Mouse (Mus musculus): ENCODE measurements around the gene Fryl.
A peak's percentile ranks its signal among the peaks of the same experiment; 100 is the strongest.

Fryl gene

GRCm38 (mm10) chr5:72995379-72995778, 261.0 kb downstream of the Fryl start:
- DNase-seq = no peak

DNA sequence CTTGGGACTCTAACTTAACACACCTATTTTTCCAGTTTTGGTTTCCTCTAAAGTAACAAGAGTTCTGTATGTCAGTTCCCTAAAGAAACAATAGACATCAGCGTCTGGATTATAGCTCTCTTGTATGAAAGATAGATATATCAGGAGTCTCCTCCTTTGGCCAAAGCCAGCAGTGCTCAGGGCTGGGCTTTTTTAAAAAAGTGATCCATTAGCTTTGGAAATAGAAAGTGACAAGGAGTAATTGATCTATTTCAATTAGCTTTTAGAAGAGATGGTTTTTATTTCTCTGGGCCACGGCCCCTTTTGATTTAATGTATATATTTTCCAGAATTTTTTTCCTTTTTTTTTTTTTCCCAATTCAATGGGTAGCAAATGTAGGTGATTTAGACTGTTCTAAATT, 261.5 kb downstream of the Fryl start:
- DNase-seq = no peak

- DNase-seq = no peak
Observed at GRCm38 (mm10) chr5:72994424-72994823, 262.0 kb downstream of the Fryl start.

GRCm38 (mm10) chr5:72992474-72992873, 263.9 kb downstream of the Fryl start:
- no peak for DNase-seq

DNA sequence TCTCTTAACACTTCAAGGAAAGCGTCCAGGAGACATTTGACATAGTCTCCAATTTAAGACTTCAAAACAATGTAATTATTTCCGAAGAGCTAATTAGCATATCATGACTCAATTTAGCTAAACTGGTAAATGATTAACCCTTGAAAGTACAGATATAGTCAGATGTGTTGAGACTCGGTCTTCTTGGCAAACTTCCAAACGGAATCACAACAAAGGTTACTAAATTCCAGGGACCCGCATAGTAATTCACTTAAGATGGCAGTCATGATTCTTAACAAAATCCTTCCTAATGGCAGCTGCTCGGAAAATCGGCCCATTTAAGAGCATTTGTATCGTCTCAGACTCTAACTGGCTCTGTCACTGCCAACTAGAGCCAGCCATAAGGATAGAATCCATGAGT, 266.7 kb downstream of the Fryl start:
- no peak for DNase-seq

DNA sequence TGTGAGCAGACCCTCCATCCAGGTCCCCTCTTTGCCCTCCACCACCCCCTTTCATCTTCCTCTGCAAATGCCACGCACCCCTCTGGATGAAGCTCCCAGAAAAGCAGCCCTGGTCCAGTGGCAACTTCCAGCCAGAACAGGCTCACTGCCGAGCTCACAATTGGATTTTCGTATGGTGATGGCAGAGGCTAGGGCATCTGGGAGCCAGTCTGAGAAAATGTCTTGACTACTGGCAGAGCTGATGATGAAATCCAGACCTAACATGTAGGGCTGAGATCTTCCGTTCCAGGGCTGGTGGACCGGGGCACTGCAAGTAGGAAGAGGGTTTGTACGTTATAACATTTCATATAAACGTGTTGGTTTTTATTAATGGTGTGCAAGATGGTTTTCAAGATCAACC, 268.6 kb downstream of the Fryl start:
- no peak for DNase-seq

DNA sequence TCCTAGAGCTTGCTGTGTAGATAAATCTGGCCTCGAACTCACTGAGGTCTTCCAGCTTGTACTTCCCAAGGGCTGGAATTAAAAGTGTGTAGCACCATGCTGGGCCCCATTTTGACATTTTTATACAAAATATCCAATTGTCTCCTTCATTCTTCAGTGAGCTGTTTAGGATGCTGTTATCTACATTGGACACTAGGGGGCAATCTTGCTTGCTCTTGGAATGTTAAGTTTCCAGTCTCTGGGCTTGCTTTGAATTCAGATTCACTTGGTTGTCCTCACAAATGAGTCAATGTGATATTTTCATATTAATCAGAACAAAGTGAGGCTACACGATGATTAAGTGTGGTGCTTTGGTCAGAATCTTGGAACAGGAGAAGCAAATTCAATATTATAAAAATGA, 272.3 kb downstream of the Fryl start:
- peak; percentile 13 for DNase-seq

DNA sequence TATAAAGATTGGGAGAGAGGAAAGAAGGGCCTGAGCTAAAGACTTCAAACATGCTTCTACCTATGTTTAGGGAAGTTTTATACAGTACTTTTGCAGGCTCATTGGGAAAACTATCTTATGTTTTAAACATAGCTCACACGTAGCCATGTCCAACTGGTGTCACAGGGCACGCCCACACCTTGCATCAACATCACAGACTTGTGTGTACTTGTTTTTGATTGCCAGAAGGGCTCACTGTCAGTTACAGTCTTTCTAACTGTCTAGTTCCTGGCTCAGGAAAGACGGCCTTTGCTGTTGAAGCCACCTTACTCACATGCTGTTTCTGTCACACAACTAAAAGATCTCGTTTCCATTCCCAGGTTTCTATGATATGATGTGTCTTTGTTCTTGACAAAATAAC, 279.9 kb downstream of the Fryl start:
- DNase-seq = no peak

GRCm38 (mm10) chr5:72975996-72976395, 280.4 kb downstream of the Fryl start:
- DNase-seq = no peak

- DNase-seq = no peak
Observed at GRCm38 (mm10) chr5:72974602-72975001, 281.8 kb downstream of the Fryl start, which contains the start of gene Gm10135. Gene Gm10135, minus strand, starts transcription at chr5:72974702.

GRCm38 (mm10) chr5:72972934-72973333, 283.5 kb downstream of the Fryl start:
- DNase-seq = no peak

DNA sequence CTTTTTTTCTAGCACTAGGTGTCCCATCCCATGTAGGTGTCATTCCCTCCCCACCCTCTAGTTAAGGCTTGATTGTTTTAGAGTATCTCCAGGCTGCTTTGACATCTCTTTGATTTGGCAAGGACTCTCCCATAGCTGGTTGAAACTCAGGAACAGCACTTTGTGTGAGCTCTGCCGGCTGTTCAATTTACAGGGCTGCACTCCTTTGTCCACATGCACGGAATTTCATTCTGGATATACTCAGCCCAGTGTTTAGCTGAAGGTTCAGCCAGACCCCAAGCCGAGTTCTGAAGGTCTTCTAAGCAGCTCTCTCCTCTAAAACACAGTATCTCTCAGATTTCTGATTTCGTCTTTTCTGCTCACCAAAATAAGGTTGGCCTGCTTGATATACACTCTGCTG, 284.0 kb downstream of the Fryl start:
- DNase-seq = no peak
